Mouse (Mus musculus): ENCODE data around the gene Vmn1r142. TPM values are rescaled to one million over a fixed set of nuclear protein-coding genes. Genes with fewer than 3 reads are reported as not detected.

Vmn1r142 gene
- not detected in 2 replicates for polyA plus RNA-seq (2015; fragmentation: Nextera tagmentation; extraction: Ambion mirVana)

DNA sequence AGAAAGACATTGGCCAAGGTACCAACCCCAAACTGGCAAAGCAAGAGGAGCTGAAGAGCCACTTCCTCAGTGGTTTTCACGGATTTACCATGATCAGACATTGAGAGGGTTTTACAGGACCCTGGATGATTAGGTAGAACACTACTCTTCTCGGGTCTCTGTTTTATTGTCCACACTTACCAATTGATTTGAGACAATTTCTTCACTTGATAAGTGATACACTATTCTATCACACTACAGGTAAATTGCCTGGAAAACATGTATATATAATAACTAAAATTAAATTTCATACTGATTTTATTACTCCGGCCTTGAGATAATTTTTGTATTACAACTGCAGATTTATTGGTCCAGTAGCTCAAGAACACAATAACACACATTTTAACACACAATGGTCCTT is at the start of gene Vmn1r142:
Gene Vmn1r142, minus strand, starts transcription at position 101 of the 400 bp plus-strand sequence.

DNA sequence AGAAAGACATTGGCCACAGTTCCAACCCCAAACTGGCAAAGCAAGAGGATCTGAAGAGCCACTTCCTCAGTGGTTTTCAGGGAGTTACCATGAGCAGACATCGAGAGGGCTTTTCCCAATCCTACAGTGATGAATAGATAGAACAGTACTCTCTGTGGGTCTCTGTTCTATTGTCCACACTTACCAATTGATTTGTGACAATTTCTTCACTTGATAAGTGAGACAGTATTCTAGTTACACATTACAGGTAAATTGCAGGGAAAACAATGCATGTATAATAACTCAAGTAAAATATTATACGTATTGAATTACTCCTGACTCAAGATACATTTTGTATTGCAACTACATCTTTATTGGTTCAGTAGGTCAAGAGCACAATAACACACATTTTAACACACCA is 37.3 kb upstream of the Vmn1r142 start, which contains the start of gene Gm8653:
Gene Gm8653, minus strand, starts transcription at position 101 of the 400 bp plus-strand sequence.

DNA sequence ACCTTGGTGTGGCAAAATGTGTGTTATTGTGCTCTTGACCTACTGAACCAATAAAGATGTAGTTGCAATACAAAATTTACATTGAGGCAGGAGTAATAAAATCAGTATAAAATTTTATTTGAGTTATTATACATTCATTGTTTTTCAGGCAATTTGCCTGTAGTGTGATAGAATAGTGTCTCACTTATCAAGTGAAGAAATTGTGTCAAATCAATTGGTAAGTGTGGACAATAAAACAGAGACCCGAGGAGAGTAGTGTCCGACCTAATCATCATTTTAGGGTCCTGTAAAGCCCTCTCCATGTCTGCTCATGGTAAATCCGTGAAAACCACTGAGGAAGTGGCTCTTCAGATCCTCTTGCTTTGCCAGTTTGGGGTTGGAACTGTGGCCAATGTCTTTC is 25.2 kb upstream of the Vmn1r142 start, which contains the start of gene Vmn1r143:
Gene Vmn1r143, plus strand, starts transcription at position 301 of the 400 bp plus-strand sequence.

DNA sequence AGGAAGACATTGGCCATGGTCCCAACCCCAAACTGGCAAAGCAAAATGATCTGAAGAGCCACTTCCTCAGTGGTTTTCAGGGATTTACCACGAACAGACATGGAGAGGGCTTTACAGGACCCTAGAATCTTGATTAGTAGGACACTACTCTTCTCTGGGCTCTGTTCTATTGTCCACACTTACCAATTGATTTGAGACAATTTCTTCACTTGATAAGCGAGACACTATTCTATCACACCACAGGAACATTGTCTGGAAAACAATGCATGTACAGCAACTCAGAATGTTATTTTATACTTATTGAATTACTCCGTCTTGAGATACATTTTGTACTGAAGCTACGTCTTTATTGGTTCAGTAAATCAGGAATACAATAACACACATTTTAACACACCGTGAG is 29.2 kb downstream of the Vmn1r142 start, which contains the start of gene Gm10666:
Gene Gm10666, minus strand, starts transcription at position 101 of the 400 bp plus-strand sequence.

DNA sequence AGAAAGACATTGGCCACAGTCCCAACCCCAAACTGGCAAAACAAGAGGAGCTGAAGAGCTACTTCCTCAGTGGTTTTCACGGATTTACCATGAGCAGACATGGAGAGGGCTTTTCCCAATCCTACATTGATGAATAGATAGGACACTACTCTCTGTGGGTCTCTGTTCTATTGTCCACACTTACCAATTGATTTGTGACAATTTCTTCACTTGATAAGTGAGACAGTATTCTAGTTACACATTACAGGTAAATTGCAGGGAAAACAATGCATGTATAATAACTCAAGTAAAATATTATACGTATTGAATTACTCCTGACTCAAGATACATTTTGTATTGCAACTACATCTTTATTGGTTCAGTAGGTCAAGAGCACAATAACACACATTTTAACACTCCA is 45.7 kb downstream of the Vmn1r142 start, which contains the start of gene Gm16451:
Gene Gm16451, minus strand, starts transcription at position 101 of the 400 bp plus-strand sequence.

Other genes starting within 250 kb of the Vmn1r142 start
- not detected in 2 replicates for gene Gm5891, start 242.7 kb downstream of the Vmn1r142 start, polyA plus RNA-seq (2015; fragmentation: Nextera tagmentation; extraction: Ambion mirVana)
- not detected in 2 replicates for gene Vmn1r137, start 169.4 kb downstream of the Vmn1r142 start, polyA plus RNA-seq (2015; fragmentation: Nextera tagmentation; extraction: Ambion mirVana)
- gene Vmn1r138, start 135.1 kb downstream of the Vmn1r142 start, polyA plus RNA-seq (2015; fragmentation: Nextera tagmentation; extraction: Ambion mirVana): not detected in 2 replicates
- not detected in 2 replicates for gene Gm6176, start 107.7 kb downstream of the Vmn1r142 start, polyA plus RNA-seq (2015; fragmentation: Nextera tagmentation; extraction: Ambion mirVana)
- gene Vmn1r139, start 95.0 kb downstream of the Vmn1r142 start, polyA plus RNA-seq (2015; fragmentation: Nextera tagmentation; extraction: Ambion mirVana): not detected in 2 replicates
- not detected in 2 replicates for gene Gm16451, start 45.8 kb downstream of the Vmn1r142 start, polyA plus RNA-seq (2015; fragmentation: Nextera tagmentation; extraction: Ambion mirVana)
- gene Gm10666, start 29.3 kb downstream of the Vmn1r142 start, polyA plus RNA-seq (2015; fragmentation: Nextera tagmentation; extraction: Ambion mirVana): not detected in 2 replicates
- gene Vmn1r143, start 25.3 kb upstream of the Vmn1r142 start, polyA plus RNA-seq (2015; fragmentation: Nextera tagmentation; extraction: Ambion mirVana): not detected in 2 replicates
- gene Gm8653, start 37.2 kb upstream of the Vmn1r142 start, polyA plus RNA-seq (2015; fragmentation: Nextera tagmentation; extraction: Ambion mirVana): not detected in 2 replicates
- gene Gm8453, start 65.4 kb upstream of the Vmn1r142 start, polyA plus RNA-seq (2015; fragmentation: Nextera tagmentation; extraction: Ambion mirVana): not detected in 2 replicates
- not detected in 2 replicates for gene Gm4187, start 165.7 kb upstream of the Vmn1r142 start, polyA plus RNA-seq (2015; fragmentation: Nextera tagmentation; extraction: Ambion mirVana)
- gene Gm8660, start 207.0 kb upstream of the Vmn1r142 start, polyA plus RNA-seq (2015; fragmentation: Nextera tagmentation; extraction: Ambion mirVana): not detected in 2 replicates
- not detected in 2 replicates for gene Vmn1r148, start 249.5 kb upstream of the Vmn1r142 start, polyA plus RNA-seq (2015; fragmentation: Nextera tagmentation; extraction: Ambion mirVana)